Mouse (Mus musculus) bone marrow, adult 2 months (tissue): ENCODE measurements around the gene Unc93b1.

Source experiments
- CTCF ChIP-seq: fragments of 200-500 bp; IDR thresholded peaks from 2 replicates; pipeline ENCODE4 v1.5.1; 2011; ENCODE audit warnings: low read length, control low read depth; ENCODE audit not compliant: control insufficient read depth, insufficient read depth
- POLR2A ChIP-seq: fragments of 200-500 bp; IDR thresholded peaks from 2 replicates; pipeline ENCODE4 v1.6.1; 2011; ENCODE audit warnings: low read depth, mild to moderate bottlenecking, control low read depth, low read length, borderline replicate concordance; ENCODE audit not compliant: control insufficient read depth

- TF ChIP-seq CTCF (no peak), POLR2A (no peak)
Observed at GRCm38 (mm10) chr19:3992416-3992815, 57.4 kb downstream of the Unc93b1 start, which contains the start of gene Tbx10.
